Mouse (Mus musculus) forebrain, embryonic 14.5 days (tissue): ENCODE results near the gene Gabbr2. TPM values are rescaled to one million over a fixed set of nuclear protein-coding genes. Genes with fewer than 3 reads are reported as not detected.

Experiments
- ATAC-seq: fragments of 200-750 bp; cut with Nextera tagmentation; 2 replicates; pipeline ENCODE4 v1.8.0; 2017; ENCODE audit warnings: mild to moderate bottlenecking, moderate library complexity
- DNase-seq: peaks from one replicate; pipeline ENCODE4 v3.0.0-alpha.2; 2015; ENCODE audit warnings: low spot score
- H3K27ac ChIP-seq: fragments of 300-500 bp; sonication (generic); 2 replicates; pipeline ENCODE4 v1.5.1; 2014; ENCODE audit warnings: low read depth, mild to moderate bottlenecking, control low read depth, low read length, moderate library complexity
- H3K27me3 ChIP-seq: fragments of 300-500 bp; sonication (generic); replicated peaks from 2 replicates; pipeline ENCODE4 v1.6.1; 2014; ENCODE audit warnings: low read length, control low read depth, mixed read lengths; ENCODE audit not compliant: control insufficient read depth, insufficient read depth
- H3K36me3 ChIP-seq: fragments of 300-500 bp; sonication (generic); 2 replicates; pipeline ENCODE4 v1.6.1; 2014; ENCODE audit warnings: low read length, control low read depth; ENCODE audit not compliant: control insufficient read depth, insufficient read depth
- H3K4me1 ChIP-seq: fragments of 300-500 bp; sonication (generic); 2 replicates; pipeline ENCODE4 v1.6.1; 2014; ENCODE audit warnings: antibody characterized with exemption, low read length, control low read depth; ENCODE audit not compliant: control insufficient read depth, insufficient read depth
- H3K4me2 ChIP-seq: fragments of 300-500 bp; sonication (generic); 2 replicates; pipeline ENCODE4 v1.6.1; 2014; ENCODE audit warnings: mild to moderate bottlenecking, control low read depth, low read length
- H3K4me3 ChIP-seq: fragments of 300-500 bp; sonication (generic); 2 replicates; pipeline ENCODE4 v1.5.1; 2014; ENCODE audit warnings: low read depth, low read length, control low read depth
- H3K9ac ChIP-seq: fragments of 300-500 bp; sonication (generic); 2 replicates; pipeline ENCODE4 v1.6.1; 2014; ENCODE audit warnings: mild to moderate bottlenecking, low read length, control low read depth, moderate library complexity
- H3K9me3 ChIP-seq: fragments of 300-500 bp; sonication (generic); replicated peaks from 2 replicates; pipeline ENCODE4 v1.6.1; 2016; ENCODE audit warnings: low read length, control low read depth, mixed read lengths; ENCODE audit not compliant: control insufficient read depth
- WGBS: fragments of 180-500 bp; shearing (Covaris S2); extraction: QIAGEN DNeasy Blood & Tissue Kit; methylation state at CpG from one replicate; pipeline ENCODE4 v1.1.7; 2014; 5-methylcytosine and 5-hydroxymethylcytosine counted together
- polyA plus RNA-seq: library from polyadenylated mRNA; unstranded; fragments of >200 nt; fragmentation: Nextera tagmentation; extraction: Ambion mirVana; gene quantifications from 2 replicates; pipeline ENCODE4 v1.2.1, GENCODE M21; 2014

Gene Gabbr2
- polyA plus RNA-seq, 1 experiment from 2014 or later, result 1.7 TPM

- DNase-seq (no peak), ATAC-seq (no peak)
- Histone ChIP-seq H3K4me3 (no peak overlapping the region), H3K36me3 (no peaks in the 10 kb centered on the region), H3K27me3 (no peaks in the 10 kb centered on the region), H3K9ac (no peak overlapping the region), H3K27ac (no peak overlapping the region), H3K4me1 (peaks cover 5% of the 10 kb centered on the region; the same call in 1 of the 2 replicates), H3K9me3 (no peaks in the 10 kb centered on the region), H3K4me2 (no peak overlapping the region)
- WGBS, result 82% methylated on average over 14 of the region's 14 CpGs
These were observed 303.4 kb downstream of the Gabbr2 start for GRCm38 (mm10) chr4:46688213-46688832.

GRCm38 (mm10) chr4:46684160-46684559, 307.5 kb downstream of the Gabbr2 start:
- H3K27me3 ChIP-seq, result no peaks in the 10 kb centered on the region
- DNase-seq, result no peak
- 38% methylated on average over 6 of the region's 6 CpGs for WGBS
- H3K9me3 ChIP-seq, result no peaks in the 10 kb centered on the region
- no peak for ATAC-seq
- peaks cover 5% of the 10 kb centered on the region; the same call in 1 of the 2 replicates for H3K4me1 ChIP-seq
- no peak overlapping the region for H3K9ac ChIP-seq
- H3K36me3 ChIP-seq, result no peaks in the 10 kb centered on the region
- H3K4me3 ChIP-seq, result no peak overlapping the region
- no peak overlapping the region for H3K27ac ChIP-seq
- H3K4me2 ChIP-seq, result no peak overlapping the region

- no peak overlapping the region for H3K4me2 ChIP-seq
- no peak for ATAC-seq
- H3K9me3 ChIP-seq, result no peaks in the 10 kb centered on the region
- H3K27me3 ChIP-seq, result no peaks in the 10 kb centered on the region
- WGBS, result 72% methylated on average over 2 of the region's 3 CpGs
- no peak for DNase-seq
- H3K9ac ChIP-seq, result no peak overlapping the region
- H3K36me3 ChIP-seq, result no peaks in the 10 kb centered on the region
- H3K27ac ChIP-seq, result no peak overlapping the region
- H3K4me3 ChIP-seq, result no peak overlapping the region
- H3K4me1 ChIP-seq, result no peaks in the 10 kb centered on the region
These were observed 315.0 kb downstream of the Gabbr2 start for GRCm38 (mm10) chr4:46676646-46677045.

DNA sequence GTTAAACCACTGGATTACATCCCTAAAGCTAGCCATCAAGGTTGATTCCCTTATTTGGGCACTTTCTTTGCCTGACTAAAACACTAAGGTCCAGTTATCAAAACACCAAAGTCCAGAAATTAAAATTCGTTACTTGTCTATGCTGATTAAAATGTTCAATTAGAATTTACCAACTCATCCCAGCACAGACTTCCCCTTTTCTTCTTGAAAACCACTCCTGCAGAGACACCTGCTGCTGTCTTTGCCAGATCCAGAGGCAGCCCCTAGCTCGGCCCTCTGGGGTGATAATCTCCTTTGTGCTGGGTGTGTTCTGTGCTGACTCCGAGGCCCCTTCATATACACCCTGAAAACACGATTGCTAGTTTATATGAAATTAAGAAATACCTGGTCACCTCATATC, 315.7 kb downstream of the Gabbr2 start:
- WGBS, result 31% methylated on average over 4 of the region's 4 CpGs
- H3K27me3 ChIP-seq, result no peaks in the 10 kb centered on the region

GRCm38 (mm10) chr4:46675272-46675785, 316.3 kb downstream of the Gabbr2 start:
- Histone ChIP-seq H3K4me2 (no peak overlapping the region), H3K4me3 (no peak overlapping the region), H3K27ac (no peak overlapping the region), H3K9me3 (no peaks in the 10 kb centered on the region), H3K27me3 (no peaks in the 10 kb centered on the region), H3K4me1 (no peaks in the 10 kb centered on the region), H3K36me3 (no peaks in the 10 kb centered on the region), H3K9ac (no peak overlapping the region)
- WGBS, result 56% methylated on average over 11 of the region's 11 CpGs
- ATAC-seq, result no peak
- no peak for DNase-seq

More for the DNA sequence above, 315.7 kb downstream of the Gabbr2 start:
- H3K9ac ChIP-seq, result no peak overlapping the region
- no peaks in the 10 kb centered on the region for H3K4me1 ChIP-seq
- ATAC-seq (no peak), DNase-seq (no peak)
- no peaks in the 10 kb centered on the region for H3K9me3 ChIP-seq
- H3K27ac ChIP-seq, result no peak overlapping the region
- H3K4me2 ChIP-seq, result no peak overlapping the region
- H3K36me3 ChIP-seq, result no peaks in the 10 kb centered on the region
- H3K4me3 ChIP-seq, result no peak overlapping the region

DNA sequence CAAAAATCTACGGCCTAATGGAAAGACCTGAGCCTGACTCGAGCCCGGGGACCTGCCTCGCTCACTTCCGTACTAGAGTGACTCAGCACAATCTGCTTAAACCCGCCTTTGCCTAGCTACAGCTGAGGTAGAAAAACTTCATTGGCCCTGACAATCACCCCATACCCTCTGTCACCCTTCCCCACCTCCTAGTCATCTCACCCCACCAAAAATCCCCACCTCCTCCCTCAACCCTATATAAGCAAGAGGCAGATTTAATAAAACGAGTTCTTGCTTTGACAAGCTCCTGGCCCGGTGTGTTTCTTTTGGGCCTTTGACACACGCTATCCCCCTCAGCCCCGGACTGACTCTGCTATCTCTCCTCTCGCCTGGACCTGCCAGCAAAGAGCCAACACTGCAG, 323.1 kb downstream of the Gabbr2 start:
- Histone ChIP-seq H3K4me2 (no peak overlapping the region), H3K27me3 (no peaks in the 10 kb centered on the region), H3K27ac (no peak overlapping the region), H3K9ac (no peak overlapping the region), H3K36me3 (no peaks in the 10 kb centered on the region), H3K4me1 (0 out of 2 replicates have a peak, but pooled peaks cover 2% of the 10 kb centered on the region), H3K4me3 (no peak overlapping the region), H3K9me3 (no peaks in the 10 kb centered on the region)
- no peak for ATAC-seq
- no peak for DNase-seq
- 74% methylated on average over 11 of the region's 11 CpGs for WGBS

DNA sequence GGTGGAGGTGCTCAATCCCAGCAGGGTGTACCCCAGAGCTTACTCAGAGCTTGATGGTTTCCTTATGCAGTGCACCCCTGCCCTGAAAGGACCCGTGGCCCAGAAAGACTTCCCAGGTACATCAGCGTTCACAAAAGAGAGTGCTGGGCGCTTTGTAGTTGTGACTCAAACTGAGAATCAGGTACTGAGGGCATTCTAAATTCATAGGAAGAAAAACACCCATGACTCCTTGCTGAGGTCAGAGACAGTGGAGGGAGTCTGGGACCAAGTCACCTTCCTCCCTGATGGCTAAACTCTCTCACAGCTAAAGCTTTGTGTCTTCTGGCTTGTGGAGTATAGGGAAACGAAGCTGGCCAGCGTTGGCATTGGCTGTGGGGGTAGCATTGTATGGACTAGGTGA, 325.3 kb downstream of the Gabbr2 start:
- Histone ChIP-seq H3K4me3 (no peak overlapping the region), H3K9me3 (no peaks in the 10 kb centered on the region), H3K4me1 (0 out of 2 replicates have a peak, but pooled peaks cover 2% of the 10 kb centered on the region), H3K9ac (no peak overlapping the region), H3K27ac (no peak overlapping the region), H3K27me3 (no peaks in the 10 kb centered on the region), H3K4me2 (no peak overlapping the region), H3K36me3 (no peaks in the 10 kb centered on the region)
- DNase-seq (no peak), ATAC-seq (no peak)
- WGBS, result 58% methylated on average over 5 of the region's 5 CpGs

DNA sequence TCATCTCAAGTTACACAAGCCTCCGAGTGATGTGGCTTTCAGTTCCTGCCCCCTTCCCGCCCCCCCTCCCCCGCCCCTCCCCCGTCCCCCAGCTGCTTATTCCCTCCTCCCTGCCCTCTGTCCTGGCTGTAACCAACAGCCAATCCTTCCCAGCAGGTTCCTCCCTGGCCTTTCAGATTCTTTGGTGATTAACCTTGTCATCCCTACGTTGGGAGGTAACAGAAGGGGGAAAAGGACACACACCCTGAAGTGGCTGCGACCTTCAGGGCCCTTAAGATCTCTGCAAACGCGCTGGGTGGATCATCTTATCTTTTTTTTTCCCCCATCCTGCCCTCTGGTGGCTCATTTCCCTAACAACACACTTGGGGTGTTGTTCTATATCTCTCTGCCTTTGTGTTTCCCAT, 326.3 kb downstream of the Gabbr2 start:
- 6% methylated on average over 6 of the region's 8 CpGs for WGBS
- DNase-seq (peak; percentile 33), ATAC-seq (no peak)
- no peak overlapping the region for H3K27ac ChIP-seq
- 0 out of 2 replicates have a peak, but pooled peaks cover 2% of the 10 kb centered on the region for H3K4me1 ChIP-seq
- H3K9ac ChIP-seq, result no peak overlapping the region
- no peak overlapping the region for H3K4me3 ChIP-seq
- no peak overlapping the region for H3K4me2 ChIP-seq
- H3K27me3 ChIP-seq, result 0 out of 2 replicates have a peak, but pooled peaks cover 1% of the 10 kb centered on the region
- no peaks in the 10 kb centered on the region for H3K9me3 ChIP-seq
- no peaks in the 10 kb centered on the region for H3K36me3 ChIP-seq
